Mouse (Mus musculus) CH12.LX (cell line): ENCODE measurements around the gene Cdc14a. TPM values are rescaled to one million over a fixed set of nuclear protein-coding genes. Genes with fewer than 3 reads are reported as not detected.

Source experiments
- DNase-seq: peaks from one replicate; pipeline ENCODE4 v3.0.0-alpha.2; 2013; ENCODE audit errors: extremely low read depth
- H3K27ac ChIP-seq: 2 replicates; pipeline ENCODE4 v1.5.1; 2012; ENCODE audit warnings: low read depth, mild to moderate bottlenecking, control low read depth, moderate library complexity; ENCODE audit not compliant: insufficient read depth
- H3K27me3 ChIP-seq: replicated peaks from 2 replicates; pipeline ENCODE3; 2012; ENCODE audit warnings: inconsistent platforms
- H3K36me3 ChIP-seq, 2 experiments: replicated peaks in 1 of 2; 2 replicates each; pipeline versions ENCODE3 to v1.6.1; 2012; ENCODE audit warnings: inconsistent platforms in 1 of 2, low read length in 1 of 2, mild to moderate bottlenecking in 1 of 2, mixed read lengths in 1 of 2, moderate library complexity in 1 of 2; ENCODE audit not compliant: control insufficient read depth in 1 of 2, insufficient read depth in 1 of 2
- H3K4me1 ChIP-seq, 2 experiments: 2 replicates each; pipeline ENCODE4 v1.6.1; 2012; ENCODE audit warnings: inconsistent platforms in 1 of 2, moderate library complexity in 1 of 2; ENCODE audit not compliant: insufficient read depth in 2 of 2, control insufficient read depth in 1 of 2
- H3K4me2 ChIP-seq: 2 replicates; pipeline ENCODE4 v1.6.1; 2012; ENCODE audit warnings: low read depth, mild to moderate bottlenecking, control low read depth; ENCODE audit not compliant: poor library complexity, insufficient read depth, severe bottlenecking
- H3K4me3 ChIP-seq, 3 experiments: fragments of 150-350 bp in 1 of 3; sonication (generic) in 1 of 3; replicated peaks in 1 of 3; 2 replicates each; pipeline versions ENCODE3 to v1.5.1; 2011 to 2012; ENCODE audit warnings: low read depth in 2 of 3, low read length in 2 of 3, mild to moderate bottlenecking in 2 of 3, moderate library complexity in 2 of 3, control low read depth in 1 of 3, improper control_type of control experiment in 1 of 3, inconsistent platforms in 1 of 3, mixed read lengths in 1 of 3; ENCODE audit not compliant: poor library complexity in 1 of 3
- H3K79me2 ChIP-seq: replicated peaks from 2 replicates; pipeline ENCODE4 v1.6.1; 2012; ENCODE audit warnings: mild to moderate bottlenecking, moderate library complexity; ENCODE audit not compliant: control insufficient read depth, poor library complexity, insufficient read depth, severe bottlenecking; ENCODE audit errors: extremely low read depth
- H3K9ac ChIP-seq: 2 replicates; pipeline ENCODE4 v1.6.1; 2012; ENCODE audit warnings: low read depth, mild to moderate bottlenecking, control low read depth, moderate library complexity; ENCODE audit not compliant: insufficient read depth
- H3K9me3 ChIP-seq: replicated peaks from 2 replicates; pipeline ENCODE3; 2012; ENCODE audit warnings: low read length, inconsistent platforms, mixed read lengths
- BHLHE40 ChIP-seq: IDR thresholded peaks from 2 replicates; pipeline ENCODE4 v1.6.1; 2011; ENCODE audit warnings: mild to moderate bottlenecking, low read depth, low read length, improper control_type of control experiment
- CHD1 ChIP-seq: IDR thresholded peaks from 2 replicates; pipeline ENCODE4 v1.6.1; 2012; ENCODE audit warnings: low read depth, low read length, improper control_type of control experiment, inconsistent platforms
- ELF1 ChIP-seq: IDR thresholded peaks from 2 replicates; pipeline ENCODE4 v1.6.1; 2014; ENCODE audit warnings: low read depth, mild to moderate bottlenecking, inconsistent platforms, low read length, improper control_type of control experiment
- GABPA ChIP-seq: IDR thresholded peaks from 2 replicates; pipeline ENCODE4 v1.6.1; 2012; ENCODE audit warnings: low read depth, low read length, improper control_type of control experiment, inconsistent platforms; ENCODE audit not compliant: insufficient replicate concordance
- JUN ChIP-seq: IDR thresholded peaks from 2 replicates; pipeline ENCODE4 v1.6.1; 2011; ENCODE audit warnings: low read depth, mild to moderate bottlenecking, low read length, improper control_type of control experiment, moderate library complexity; ENCODE audit not compliant: insufficient read depth
- MAFK ChIP-seq: IDR thresholded peaks from 2 replicates; pipeline ENCODE4 v1.6.1; 2011; ENCODE audit warnings: low read length, improper control_type of control experiment; ENCODE audit not compliant: insufficient replicate concordance
- MAX ChIP-seq: IDR thresholded peaks from 2 replicates; pipeline ENCODE4 v1.6.1; 2011; ENCODE audit warnings: low read length, improper control_type of control experiment
- MEF2A ChIP-seq: IDR thresholded peaks from 2 replicates; pipeline ENCODE4 v1.6.1; 2014; ENCODE audit warnings: low read depth, mild to moderate bottlenecking, inconsistent platforms, low read length, improper control_type of control experiment, borderline replicate concordance
- NELFE ChIP-seq: IDR thresholded peaks from 2 replicates; pipeline ENCODE4 v1.6.1; 2011; ENCODE audit warnings: low read depth, low read length, improper control_type of control experiment
- NRF1 ChIP-seq: IDR thresholded peaks from 2 replicates; pipeline ENCODE4 v1.6.1; 2014; ENCODE audit warnings: low read depth, mild to moderate bottlenecking, inconsistent platforms, low read length, improper control_type of control experiment, moderate library complexity
- POLR2A ChIP-seq: IDR thresholded peaks from 2 replicates; pipeline ENCODE4 v1.6.1; 2011; ENCODE audit warnings: low read depth, mild to moderate bottlenecking, improper control_type of control experiment, low read length
- RAD21 ChIP-seq: IDR thresholded peaks from 2 replicates; pipeline ENCODE4 v1.6.1; 2011; ENCODE audit warnings: low read depth, mild to moderate bottlenecking, low read length, improper control_type of control experiment, moderate library complexity
- RCOR1 ChIP-seq: conservative IDR thresholded peaks from 2 replicates; pipeline ENCODE4 v1.6.1; 2012; ENCODE audit warnings: low read depth, mild to moderate bottlenecking, inconsistent platforms, low read length, improper control_type of control experiment
- SIN3A ChIP-seq: IDR thresholded peaks from 2 replicates; pipeline ENCODE4 v1.6.1; 2012; ENCODE audit warnings: low read length, improper control_type of control experiment, inconsistent platforms
- TBP ChIP-seq: conservative IDR thresholded peaks from 2 replicates; pipeline ENCODE4 v1.6.1; 2011; ENCODE audit warnings: low read depth, low read length, improper control_type of control experiment
- TCF12 ChIP-seq: IDR thresholded peaks from 2 replicates; pipeline ENCODE4 v1.6.1; 2014; ENCODE audit warnings: low read depth, mild to moderate bottlenecking, inconsistent platforms, low read length, improper control_type of control experiment
- UBTF ChIP-seq: IDR thresholded peaks from 2 replicates; pipeline ENCODE4 v1.6.1; 2012; ENCODE audit warnings: low read depth, mild to moderate bottlenecking, inconsistent platforms, low read length, improper control_type of control experiment, moderate library complexity
- USF1 ChIP-seq: IDR thresholded peaks from 2 replicates; pipeline ENCODE4 v1.6.1; 2014; ENCODE audit warnings: low read depth, mild to moderate bottlenecking, inconsistent platforms, low read length, improper control_type of control experiment
- USF2 ChIP-seq: conservative IDR thresholded peaks from 2 replicates; pipeline ENCODE4 v1.6.1; 2011; ENCODE audit warnings: low read depth, low read length, improper control_type of control experiment
- ZKSCAN1 ChIP-seq: IDR thresholded peaks from 2 replicates; pipeline ENCODE4 v1.6.1; 2012; ENCODE audit warnings: low read depth, inconsistent platforms, low read length, improper control_type of control experiment, borderline replicate concordance
- ZMIZ1 ChIP-seq: IDR thresholded peaks from 2 replicates; pipeline ENCODE4 v1.6.1; 2012; ENCODE audit warnings: low read depth, mild to moderate bottlenecking, inconsistent platforms, low read length, improper control_type of control experiment
- dilution Hi-C: fragments of 300-500 bp; cut with MboI; formaldehyde crosslinking; loops from 2 replicates; pipeline ENCODE4 v1.14.3; 2020; ENCODE audit warnings: low sequenced_read_pairs; ENCODE audit not compliant: extremely low pct_unique_long_range_greater_than_20kb, extremely low pct_ligation_motif_present
- in situ Hi-C: fragments of 300-500 bp; cut with MboI; formaldehyde crosslinking; loops from 3 replicates; pipeline ENCODE4 v1.14.3; 2019; ENCODE audit warnings: low sequenced_read_pairs, low pct_ligation_motif_present, low pct_unique_long_range_greater_than_20kb, mixed read lengths
- polyA plus RNA-seq: library from polyadenylated mRNA; unstranded; fragments of >175 nt; gene quantifications from 2 replicates; pipeline ENCODE4 v1.2.1, GENCODE M21; 2012; ENCODE audit warnings: low read depth; ENCODE audit not compliant: insufficient read length
- total RNA-seq, 2 experiments: library from RNA; depleted of rRNA; stranded (reverse); fragments of 300-350 nt in 1 of 2; fragments of >200 nt in 1 of 2; gene quantifications; 2 replicates each; pipeline ENCODE4 v1.2.3; 2012 to 2014

Cdc14a gene
- total and polyA plus RNA-seq, 3 experiments, result 9.4 to 12.1 (median 9.8) TPM

DNA sequence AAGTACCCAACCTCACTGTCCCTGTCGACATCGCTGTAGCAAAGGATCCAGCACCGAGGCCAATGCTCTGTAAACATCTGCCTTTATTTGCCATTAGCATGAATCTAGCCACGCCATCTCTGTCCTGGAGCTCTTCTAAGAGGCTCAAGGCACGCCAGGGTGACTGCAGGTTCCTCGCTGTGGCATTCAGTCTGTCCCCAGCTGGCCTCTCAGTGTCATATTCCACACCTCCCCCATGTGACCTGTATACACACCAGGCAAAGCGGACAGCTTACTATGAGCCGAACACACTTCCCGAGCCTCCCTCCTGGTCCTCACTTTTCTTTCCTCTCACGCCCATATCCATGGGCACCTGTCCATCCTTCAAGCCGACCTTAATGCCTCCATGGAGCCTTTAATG, 4.0 kb downstream of the Cdc14a start:
- in situ Hi-C loops, result loop anchor here (5.0 kb wide), 1 partner anchor 68 kb away; no protein-coding TSS in a partner anchor
- peaks cover 17% of the 10 kb centered on the region for H3K79me2 ChIP-seq

DNA sequence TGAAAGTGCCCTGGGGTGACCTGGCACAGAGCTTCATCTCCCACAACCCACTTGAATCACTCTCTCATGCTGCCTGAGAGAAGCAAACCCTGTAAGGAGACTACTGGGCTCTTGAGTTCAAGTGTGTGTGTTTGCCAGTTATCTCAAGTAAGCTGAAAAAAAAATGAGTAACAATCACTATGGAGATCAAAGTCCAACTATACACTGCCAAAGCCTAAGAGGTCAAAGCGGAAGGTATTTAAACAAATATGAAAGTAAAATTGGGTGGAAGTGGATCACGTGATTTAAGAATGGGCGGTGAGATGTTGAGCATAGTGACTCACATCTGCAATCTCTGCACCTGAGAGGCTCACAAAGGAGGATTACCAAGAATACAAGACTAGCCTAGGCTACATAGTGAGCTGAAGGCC, 9.4 kb downstream of the Cdc14a start:
- no peak for DNase-seq
- Histone ChIP-seq H3K4me3 (no peak overlapping the region), H3K27ac (no peak overlapping the region), H3K27me3 (no peaks in the 10 kb centered on the region), H3K79me2 (peaks cover 8% of the 10 kb centered on the region; the same call in 1 of the 2 replicates), H3K9ac (no peak overlapping the region), H3K4me2 (no peak overlapping the region), H3K9me3 (no peaks in the 10 kb centered on the region), H3K4me1 (peaks cover 15 to 36% of the 10 kb centered on the region in 2 experiments), H3K36me3 (peaks cover 25 to 78% of the 10 kb centered on the region in 2 experiments)
- TF ChIP-seq NELFE (no peak), RAD21 (no peak), CHD1 (no peak), RCOR1 (no peak), BHLHE40 (no peak), JUN (no peak), SIN3A (no peak), ELF1 (no peak), MEF2A (no peak), ZKSCAN1 (no peak), MAX (no peak), USF1 (no peak), GABPA (no peak), POLR2A (no peak), MAFK (no peak)
- in situ Hi-C loops (no loop called here), dilution Hi-C loops (no loop called here)

More for the DNA sequence above, 4.0 kb downstream of the Cdc14a start:
- DNase-seq, result no peak
- H3K4me2 ChIP-seq, result no peak overlapping the region
- dilution Hi-C loops, result no loop called here
- peaks cover 29 to 62% of the 10 kb centered on the region in 2 experiments for H3K36me3 ChIP-seq
- no peak overlapping the region for H3K27ac ChIP-seq
- H3K4me3 ChIP-seq, result no peak overlapping the region
- no peaks in the 10 kb centered on the region for H3K27me3 ChIP-seq
- H3K9ac ChIP-seq, result no peak overlapping the region
- TF ChIP-seq NRF1 (no peak), CHD1 (no peak), UBTF (no peak), SIN3A (no peak), TBP (no peak), ZMIZ1 (no peak), USF2 (no peak), ELF1 (no peak), TCF12 (no peak), JUN (no peak), MAX (no peak)
- TF ChIP-seq, all 38 proteins: peak for 0
- peaks cover 4% of the 10 kb centered on the region for H3K9me3 ChIP-seq
- peaks cover 16 to 38% of the 10 kb centered on the region in 2 experiments for H3K4me1 ChIP-seq
